Mouse (Mus musculus): ENCODE data around the gene Pdia3. TPM values are rescaled to one million over a fixed set of nuclear protein-coding genes. Genes with fewer than 3 reads are reported as not detected.
A peak's percentile ranks its signal among the peaks of the same experiment; 100 is the strongest.
"Not testable (repeated sequence)": the region's sequence is repeated elsewhere in the genome, so short reads cannot be mapped to it uniquely, and the experiment has no call there.

The Pdia3 gene
- polyA plus RNA-seq, 1 experiment from 2014 or later, result 484 TPM

GRCm38 (mm10) chr2:121453917-121454316 is 40.3 kb downstream of the Pdia3 start:
- H3K36me3 ChIP-seq (ENCODE audit: control insufficient read depth, insufficient read depth, low read length), result peaks cover 19% of the 10 kb centered on the region
- H3K4me1 ChIP-seq (ENCODE audit: control insufficient read depth, insufficient read depth, low read length), result peaks cover 25% of the 10 kb centered on the region; the same call in 1 of the 2 replicates
- no peak overlapping the region for H3K4me2 ChIP-seq (replicated peaks; ENCODE audit: low read depth, low read length)
- H3K4me3 ChIP-seq (ENCODE audit: low read depth, low read length), result no peak overlapping the region
- WGBS, result 86% methylated on average over 6 of the region's 6 CpGs
- H3K27ac ChIP-seq (ENCODE audit: low read length), result no peak overlapping the region
- H3K9me3 ChIP-seq (ENCODE audit: control insufficient read depth, low read depth, low read length), result no peaks in the 10 kb centered on the region
- H3K9ac ChIP-seq (replicated peaks; ENCODE audit: low read depth, low read length), result no peak overlapping the region
- H3K27me3 ChIP-seq (ENCODE audit: control insufficient read depth, insufficient read depth, low read length), result no peaks in the 10 kb centered on the region
- ATAC-seq (ENCODE audit: insufficient number of reproducible peaks, insufficient read depth, low FRiP score, low read depth), result no peak

- no peak overlapping the region for H3K4me3 ChIP-seq (ENCODE audit: low read depth, low read length)
- WGBS, result 74% methylated on average over 5 of the region's 5 CpGs
- H3K9me3 ChIP-seq (ENCODE audit: control insufficient read depth, low read depth, low read length), result no peaks in the 10 kb centered on the region
- no peaks in the 10 kb centered on the region for H3K27me3 ChIP-seq (ENCODE audit: control insufficient read depth, insufficient read depth, low read length)
- no peak for ATAC-seq (ENCODE audit: insufficient number of reproducible peaks, insufficient read depth, low FRiP score, low read depth)
- H3K36me3 ChIP-seq (ENCODE audit: control insufficient read depth, insufficient read depth, low read length), result peaks cover 19% of the 10 kb centered on the region
- H3K9ac ChIP-seq (replicated peaks; ENCODE audit: low read depth, low read length), result no peak overlapping the region
- H3K4me1 ChIP-seq (ENCODE audit: control insufficient read depth, insufficient read depth, low read length), result peaks cover 21% of the 10 kb centered on the region; the same call in 1 of the 2 replicates
- H3K4me2 ChIP-seq (replicated peaks; ENCODE audit: low read depth, low read length), result no peak overlapping the region
- no peak overlapping the region for H3K27ac ChIP-seq (ENCODE audit: low read length)
Measured at GRCm38 (mm10) chr2:121455534-121455933, 42.0 kb downstream of the Pdia3 start.

GRCm38 (mm10) chr2:121456692-121457642 is 43.4 kb downstream of the Pdia3 start, which contains the start of gene Serinc4:
Gene Serinc4, minus strand, starts transcription at chr2:121456781.
- Histone ChIP-seq H3K27me3 (ENCODE audit: control insufficient read depth, insufficient read depth, low read length) (no peaks in the 10 kb centered on the region), H3K27ac (ENCODE audit: low read length) (peak within 1 kb of the TSS; percentile 76), H3K4me3 (ENCODE audit: low read depth, low read length) (peak within 1 kb of the TSS; percentile 70), H3K4me1 (ENCODE audit: control insufficient read depth, insufficient read depth, low read length) (peaks cover 12% of the 10 kb centered on the region; the same call in 1 of the 2 replicates), H3K4me2 (replicated peaks; ENCODE audit: low read depth, low read length) (peak within 1 kb of the TSS; percentile 47), H3K36me3 (ENCODE audit: control insufficient read depth, insufficient read depth, low read length) (peaks cover 14% of the 10 kb centered on the region), H3K9ac (replicated peaks; ENCODE audit: low read depth, low read length) (peak within 1 kb of the TSS; percentile 41), H3K9me3 (ENCODE audit: control insufficient read depth, low read depth, low read length) (no peaks in the 10 kb centered on the region)
- peak; percentile 91 for ATAC-seq (ENCODE audit: insufficient number of reproducible peaks, insufficient read depth, low FRiP score, low read depth)
- WGBS, result 4% methylated on average over 41 of the region's 41 CpGs

GRCm38 (mm10) chr2:121460071-121460470 is 46.5 kb downstream of the Pdia3 start:
- H3K4me2 ChIP-seq (replicated peaks; ENCODE audit: low read depth, low read length), result no peak overlapping the region
- no peak overlapping the region for H3K27ac ChIP-seq (ENCODE audit: low read length)
- H3K9me3 ChIP-seq (ENCODE audit: control insufficient read depth, low read depth, low read length), result no peaks in the 10 kb centered on the region
- H3K27me3 ChIP-seq (ENCODE audit: control insufficient read depth, insufficient read depth, low read length), result no peaks in the 10 kb centered on the region
- H3K4me1 ChIP-seq (ENCODE audit: control insufficient read depth, insufficient read depth, low read length), result peaks cover 12% of the 10 kb centered on the region; the same call in 1 of the 2 replicates
- WGBS, result 42% methylated on average over 2 of the region's 2 CpGs
- H3K4me3 ChIP-seq (ENCODE audit: low read depth, low read length), result no peak overlapping the region
- no peak overlapping the region for H3K9ac ChIP-seq (replicated peaks; ENCODE audit: low read depth, low read length)
- no peak for ATAC-seq (ENCODE audit: insufficient number of reproducible peaks, insufficient read depth, low FRiP score, low read depth)
- no peaks in the 10 kb centered on the region; the same call in 1 of the 2 replicates for H3K36me3 ChIP-seq (ENCODE audit: control insufficient read depth, insufficient read depth, low read length)

- whole genome bisulfite sequencing, result 43% methylated on average over 1 of the region's 6 CpGs
- H3K4me3 ChIP-seq (ENCODE audit: low read depth, low read length); ATAC-seq (ENCODE audit: insufficient number of reproducible peaks, insufficient read depth, low FRiP score, low read depth); H3K36me3 ChIP-seq (ENCODE audit: control insufficient read depth, insufficient read depth, low read length); H3K4me2 ChIP-seq (replicated peaks; ENCODE audit: low read depth, low read length); H3K27ac ChIP-seq (ENCODE audit: low read length); H3K9me3 ChIP-seq (ENCODE audit: control insufficient read depth, low read depth, low read length); H3K27me3 ChIP-seq (ENCODE audit: control insufficient read depth, insufficient read depth, low read length); H3K9ac ChIP-seq (replicated peaks; ENCODE audit: low read depth, low read length); H3K4me1 ChIP-seq (ENCODE audit: control insufficient read depth, insufficient read depth, low read length): not testable (repeated sequence)
Measured at GRCm38 (mm10) chr2:121468982-121469381, 55.4 kb downstream of the Pdia3 start.

GRCm38 (mm10) chr2:121472783-121473182 is 59.2 kb downstream of the Pdia3 start:
- not testable (repeated sequence) for H3K4me2 ChIP-seq (replicated peaks; ENCODE audit: low read depth, low read length); H3K27ac ChIP-seq (ENCODE audit: low read length); ATAC-seq (ENCODE audit: insufficient number of reproducible peaks, insufficient read depth, low FRiP score, low read depth); H3K4me3 ChIP-seq (ENCODE audit: low read depth, low read length); H3K27me3 ChIP-seq (ENCODE audit: control insufficient read depth, insufficient read depth, low read length); H3K4me1 ChIP-seq (ENCODE audit: control insufficient read depth, insufficient read depth, low read length); H3K9ac ChIP-seq (replicated peaks; ENCODE audit: low read depth, low read length); H3K9me3 ChIP-seq (ENCODE audit: control insufficient read depth, low read depth, low read length); H3K36me3 ChIP-seq (ENCODE audit: control insufficient read depth, insufficient read depth, low read length)
- 95% methylated on average over 3 of the region's 3 CpGs for WGBS

GRCm38 (mm10) chr2:121473301-121474179 is 60.0 kb downstream of the Pdia3 start, which contains the start of gene Mfap1b:
Gene Mfap1b, minus strand, starts transcription at chr2:121474067.
- not testable (repeated sequence) for H3K4me1 ChIP-seq (ENCODE audit: control insufficient read depth, insufficient read depth, low read length); H3K27me3 ChIP-seq (ENCODE audit: control insufficient read depth, insufficient read depth, low read length); H3K27ac ChIP-seq (ENCODE audit: low read length); H3K36me3 ChIP-seq (ENCODE audit: control insufficient read depth, insufficient read depth, low read length); H3K9me3 ChIP-seq (ENCODE audit: control insufficient read depth, low read depth, low read length)
- Histone ChIP-seq H3K4me3 (ENCODE audit: low read depth, low read length) (peak within 1 kb of the TSS; percentile 45), H3K9ac (replicated peaks; ENCODE audit: low read depth, low read length) (peak within 1 kb of the TSS; percentile 34), H3K4me2 (replicated peaks; ENCODE audit: low read depth, low read length) (peak within 1 kb of the TSS; percentile 62)
- peak; percentile 95 for ATAC-seq (ENCODE audit: insufficient number of reproducible peaks, insufficient read depth, low FRiP score, low read depth)
- 5% methylated on average over 39 of the region's 41 CpGs for WGBS

- WGBS, result 33% methylated on average over 8 of the region's 8 CpGs
- no peaks in the 10 kb centered on the region for H3K9me3 ChIP-seq (ENCODE audit: control insufficient read depth, low read depth, low read length)
- H3K27me3 ChIP-seq (ENCODE audit: control insufficient read depth, insufficient read depth, low read length), result no peaks in the 10 kb centered on the region
- H3K36me3 ChIP-seq (ENCODE audit: control insufficient read depth, insufficient read depth, low read length), result no peaks in the 10 kb centered on the region
- no peak for ATAC-seq (ENCODE audit: insufficient number of reproducible peaks, insufficient read depth, low FRiP score, low read depth)
- no peaks in the 10 kb centered on the region for H3K4me1 ChIP-seq (ENCODE audit: control insufficient read depth, insufficient read depth, low read length)
- H3K4me2 ChIP-seq (replicated peaks; ENCODE audit: low read depth, low read length), result peak overlapping the region; percentile 35
- H3K27ac ChIP-seq (ENCODE audit: low read length), result no peak overlapping the region
- H3K9ac ChIP-seq (replicated peaks; ENCODE audit: low read depth, low read length), result no peak overlapping the region
- H3K4me3 ChIP-seq (ENCODE audit: low read depth, low read length), result peak overlapping the region; percentile 45
Measured at GRCm38 (mm10) chr2:121474180-121474535, 60.6 kb downstream of the Pdia3 start.

Data from stomach, embryonic 14.5 days (tissue).